Mouse (Mus musculus) G1E (cell line): Measurements from ENCODE around the gene Gpr15. TPM values are rescaled to one million over a fixed set of nuclear protein-coding genes. Genes with fewer than 3 reads are reported as not detected.

Source experiments
- ATAC-seq: 2 replicates; pipeline ENCODE4 v1.8.0; 2016; ENCODE audit warnings: mild to moderate bottlenecking; ENCODE audit not compliant: insufficient number of reproducible peaks, poor library complexity, low FRiP score, severe bottlenecking; ENCODE audit errors: extremely low read depth
- DNase-seq: peaks from one replicate; pipeline ENCODE4 v3.0.0; 2012; ENCODE audit warnings: low spot score
- H3K27me3 ChIP-seq: 2 replicates; pipeline ENCODE4 v1.6.1; 2012; ENCODE audit warnings: mild to moderate bottlenecking, low read length, inconsistent platforms; ENCODE audit not compliant: insufficient read depth
- H3K36me3 ChIP-seq: replicated peaks from 2 replicates; pipeline ENCODE3; 2012; ENCODE audit warnings: mild to moderate bottlenecking, inconsistent platforms
- H3K4me1 ChIP-seq: 2 replicates; pipeline ENCODE4 v1.6.1; 2012; ENCODE audit warnings: low read depth, low read length, inconsistent platforms, mixed read lengths; ENCODE audit not compliant: insufficient read depth
- H3K4me3 ChIP-seq: 2 replicates; pipeline ENCODE4 v1.5.1; 2012; ENCODE audit warnings: low read depth, mild to moderate bottlenecking, inconsistent platforms, low read length, moderate library complexity, mixed read lengths
- H3K9me3 ChIP-seq: replicated peaks from 2 replicates; pipeline ENCODE4 v1.6.1; 2012; ENCODE audit warnings: inconsistent platforms
- CTCF ChIP-seq: IDR thresholded peaks from 2 replicates; pipeline ENCODE4 v1.5.1; 2012; ENCODE audit warnings: low read depth, low read length, inconsistent platforms, mixed read lengths
- GATA1 ChIP-seq: IDR thresholded peaks from 2 replicates; pipeline ENCODE4 v1.6.1; 2012; ENCODE audit warnings: borderline replicate concordance, low read length, inconsistent platforms, mixed read lengths
- GATA2 ChIP-seq: IDR thresholded peaks from 2 replicates; pipeline ENCODE4 v1.6.1; 2012; ENCODE audit warnings: low read depth, low read length, inconsistent platforms, borderline replicate concordance
- POLR2AphosphoS5 ChIP-seq: IDR thresholded peaks from 2 replicates; pipeline ENCODE4 v1.6.1; 2012; ENCODE audit warnings: low read depth, low read length, inconsistent platforms; ENCODE audit not compliant: insufficient replicate concordance
- TAL1 ChIP-seq: conservative IDR thresholded peaks from 2 replicates; pipeline ENCODE4 v1.6.1; 2012; ENCODE audit warnings: low read depth, low read length, inconsistent platforms, mixed read lengths
- polyA plus RNA-seq: library from polyadenylated mRNA; stranded (reverse); fragments of >175 nt; gene quantifications from 2 replicates; pipeline ENCODE4 v1.2.3, GENCODE M21; 2012
- total RNA-seq, 2 experiments: library from RNA; stranded (forward) in 1 of 2; stranded (reverse) in 1 of 2; fragments of 200-1000 nt in 1 of 2; fragments of >200 nt in 1 of 2; fragmentation: Nextera tagmentation in 1 of 2; gene quantifications; 2 replicates each; pipeline ENCODE4 v1.2.3; 2014 to 2017

Gene Gpr15
- total and polyA plus RNA-seq, 3 experiments, result 0.11 TPM; not detected in 2

DNA sequence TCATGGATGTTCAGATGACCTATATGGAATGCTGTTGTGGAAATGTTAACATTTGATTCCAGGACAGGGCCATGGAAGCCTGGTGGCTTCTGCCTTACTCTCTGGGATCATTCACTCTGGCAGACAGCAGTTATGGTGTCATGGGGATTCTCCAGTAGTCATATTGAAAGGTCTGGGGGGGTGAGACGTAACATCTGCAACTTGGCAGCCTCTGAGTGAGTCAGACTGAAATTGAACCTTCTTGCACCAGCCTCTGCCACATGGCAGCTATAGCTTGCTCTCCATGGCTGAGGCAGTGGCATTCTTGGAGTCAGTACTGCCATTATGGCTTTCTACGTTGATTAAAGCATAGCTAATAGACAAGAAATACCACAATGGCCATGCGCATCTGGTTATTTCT, 22.1 kb downstream of the Gpr15 start:
- 0 out of 2 replicates have a peak, but pooled peaks cover 4% of the 10 kb centered on the region for H3K27me3 ChIP-seq
- no peaks in the 10 kb centered on the region for H3K36me3 ChIP-seq
- no peak for ATAC-seq
- H3K9me3 ChIP-seq, result no peaks in the 10 kb centered on the region
- no peak for DNase-seq
- H3K4me3 ChIP-seq, result no peak overlapping the region
- peaks cover 10% of the 10 kb centered on the region for H3K4me1 ChIP-seq
- TF ChIP-seq POLR2AphosphoS5 (no peak), TAL1 (no peak), GATA2 (no peak), CTCF (no peak), GATA1 (no peak)

DNA sequence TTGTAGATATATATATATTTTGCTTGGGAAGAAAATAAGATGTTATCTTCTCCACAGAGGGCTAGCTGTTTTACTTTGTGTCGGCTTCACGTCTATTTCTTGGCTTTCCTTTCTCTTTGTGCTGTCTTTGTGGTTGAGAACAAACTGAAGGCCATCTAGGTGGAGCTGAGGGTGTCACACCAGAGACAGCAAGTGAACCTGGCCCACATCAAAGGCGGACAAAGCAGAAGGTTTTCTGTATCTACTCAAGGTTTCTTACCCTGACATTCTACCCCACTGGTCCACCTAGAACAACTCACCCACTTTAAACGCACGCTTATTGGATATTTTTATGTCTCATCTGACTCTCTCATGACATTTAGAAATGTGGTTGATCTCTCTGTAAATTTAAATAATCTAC, 24.8 kb downstream of the Gpr15 start:
- TF ChIP-seq CTCF (no peak), POLR2AphosphoS5 (no peak), GATA1 (no peak), GATA2 (no peak), TAL1 (no peak)
- Histone ChIP-seq H3K4me3 (no peak overlapping the region), H3K36me3 (no peaks in the 10 kb centered on the region), H3K9me3 (no peaks in the 10 kb centered on the region), H3K4me1 (peaks cover 20% of the 10 kb centered on the region), H3K27me3 (no peaks in the 10 kb centered on the region)
- ATAC-seq, result no peak
- DNase-seq, result no peak

DNA sequence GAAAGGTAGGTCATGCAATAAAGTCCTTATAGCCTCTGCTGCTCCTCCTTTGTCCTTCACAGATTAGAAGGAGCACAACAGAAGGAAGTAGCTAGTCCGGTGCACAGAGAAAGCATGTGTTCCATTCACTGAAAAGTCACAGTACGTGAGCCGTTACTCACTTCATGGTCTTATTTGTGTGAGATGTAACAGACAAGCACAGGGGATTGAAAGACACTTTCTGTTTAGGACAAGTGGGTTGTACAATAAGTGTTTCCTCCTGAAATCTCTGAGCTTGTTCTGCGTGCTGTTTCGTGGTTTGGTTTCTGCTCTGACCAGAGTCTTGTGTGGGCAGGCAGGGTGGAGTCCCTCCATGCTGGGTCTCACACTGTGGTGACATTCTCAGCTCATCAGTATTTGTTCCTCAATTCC, 28.5 kb downstream of the Gpr15 start:
- ATAC-seq (no peak), DNase-seq (no peak)
- H3K27me3 ChIP-seq, result no peaks in the 10 kb centered on the region
- no peak for TF ChIP-seq TAL1
- no peak for TF ChIP-seq GATA1
- no peak for TF ChIP-seq CTCF
- TF ChIP-seq POLR2AphosphoS5, result no peak
- no peak for TF ChIP-seq GATA2
- peaks cover 11% of the 10 kb centered on the region for H3K36me3 ChIP-seq
- peaks cover 27% of the 10 kb centered on the region for H3K4me1 ChIP-seq
- H3K9me3 ChIP-seq, result no peaks in the 10 kb centered on the region
- no peak overlapping the region for H3K4me3 ChIP-seq

DNA sequence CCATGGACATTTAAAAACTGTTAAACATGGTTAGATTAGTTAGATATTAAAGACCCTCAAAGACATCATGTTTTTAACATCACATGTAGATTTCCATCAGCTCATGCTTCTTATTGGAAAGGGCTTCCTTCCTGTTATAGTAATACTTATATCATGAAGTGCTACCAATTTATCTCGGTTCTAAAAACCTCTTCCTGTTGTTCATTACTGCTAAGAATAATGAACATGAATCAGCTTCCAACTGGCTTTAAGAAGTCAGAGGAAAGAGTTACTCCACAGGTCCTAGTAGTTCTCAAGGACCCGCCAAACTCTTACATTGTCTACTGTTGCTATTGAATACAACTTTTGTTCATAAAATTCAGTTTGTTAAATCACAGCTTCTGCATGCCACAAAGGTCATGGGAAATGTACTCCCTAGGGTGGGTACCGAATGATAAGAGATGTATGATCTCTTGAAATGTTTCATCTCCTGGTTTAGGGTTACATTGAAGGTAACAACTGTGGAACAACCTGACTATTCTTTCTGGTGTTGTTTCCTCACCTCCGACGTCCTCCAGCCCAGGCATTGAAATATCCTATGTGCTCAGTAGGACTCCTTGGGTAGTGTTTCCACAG, 29.2 kb downstream of the Gpr15 start:
- no peak for ATAC-seq
- Histone ChIP-seq H3K36me3 (peaks cover 11% of the 10 kb centered on the region), H3K4me3 (no peak overlapping the region), H3K4me1 (peaks cover 27% of the 10 kb centered on the region), H3K27me3 (no peaks in the 10 kb centered on the region), H3K9me3 (no peaks in the 10 kb centered on the region)
- no peak for DNase-seq
- TF ChIP-seq POLR2AphosphoS5, result no peak
- TF ChIP-seq GATA2, result no peak
- TF ChIP-seq CTCF, result no peak
- TF ChIP-seq TAL1, result no peak
- TF ChIP-seq GATA1, result no peak

DNA sequence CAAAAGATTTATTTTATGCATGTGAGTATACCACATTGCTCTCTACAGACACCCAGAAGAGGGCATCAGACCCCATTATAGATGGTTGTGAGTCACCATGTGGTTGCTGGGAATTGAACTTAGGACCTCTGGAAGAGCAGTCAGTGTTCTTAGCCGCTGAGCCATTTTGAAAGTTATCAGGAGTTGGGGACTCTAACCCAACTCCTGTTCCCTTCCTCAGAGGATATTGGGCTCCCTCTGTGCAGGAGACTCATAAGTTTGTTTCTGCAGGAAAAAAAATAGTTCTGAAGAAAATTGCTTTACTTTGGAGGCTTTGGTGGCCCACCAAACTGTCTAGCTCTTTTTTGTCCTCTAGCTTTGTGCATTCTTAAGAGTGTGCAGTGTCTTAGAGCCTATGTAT, 30.3 kb downstream of the Gpr15 start:
- Histone ChIP-seq H3K4me1 (peaks cover 29% of the 10 kb centered on the region), H3K4me3 (no peak overlapping the region), H3K27me3 (no peaks in the 10 kb centered on the region), H3K9me3 (no peaks in the 10 kb centered on the region), H3K36me3 (peaks cover 11% of the 10 kb centered on the region)
- ATAC-seq (no peak), DNase-seq (no peak)
- TF ChIP-seq GATA2 (no peak), GATA1 (no peak), POLR2AphosphoS5 (no peak), TAL1 (no peak), CTCF (no peak)

DNA sequence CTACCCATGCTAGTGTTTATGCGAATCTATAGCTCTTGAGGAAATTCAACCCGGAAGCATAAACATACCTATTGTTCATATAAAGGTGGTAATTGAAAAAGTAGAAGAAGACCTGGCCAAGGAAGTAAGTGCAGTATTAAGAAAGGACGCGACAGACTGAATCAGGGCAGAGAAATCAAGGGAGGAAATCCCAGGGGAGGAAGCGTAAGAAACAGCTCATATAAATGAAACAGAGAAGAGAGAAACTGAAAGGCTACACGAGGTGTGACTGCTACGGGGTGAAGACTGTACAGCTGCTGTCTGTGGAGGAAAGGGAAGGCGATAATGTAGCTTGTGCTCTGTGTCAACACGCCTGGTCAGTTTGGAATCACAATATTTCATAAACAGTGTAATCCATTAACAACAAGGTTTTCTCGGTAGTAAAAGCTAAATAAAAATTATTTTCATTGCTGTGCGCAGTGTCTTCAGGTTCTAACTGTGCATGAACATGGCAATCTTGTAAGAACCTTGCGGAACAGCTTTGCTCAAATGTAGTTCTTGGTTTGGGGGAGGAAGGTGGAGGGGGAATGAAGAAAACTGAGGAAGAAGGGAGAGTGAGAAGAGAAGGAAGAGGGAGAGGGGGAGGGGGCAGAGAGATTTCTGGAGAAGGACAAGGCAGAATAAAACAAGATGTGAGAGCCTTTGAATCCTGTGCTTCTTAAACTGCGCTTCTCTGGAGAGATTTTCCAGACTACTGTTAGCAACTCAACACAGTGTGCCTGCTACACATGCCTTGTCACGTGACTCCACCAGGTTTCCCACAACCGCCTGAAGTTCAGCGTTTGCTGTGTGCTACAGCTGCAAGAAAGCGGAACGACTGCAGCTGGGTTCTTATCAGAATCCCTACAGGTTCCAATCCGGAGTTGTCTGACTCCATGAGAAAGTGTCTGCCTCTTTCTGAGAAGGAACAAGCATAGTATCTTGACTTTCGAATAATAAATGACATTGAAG, 33.0 kb downstream of the Gpr15 start:
- Histone ChIP-seq H3K4me1 (peaks cover 38% of the 10 kb centered on the region), H3K9me3 (no peaks in the 10 kb centered on the region), H3K4me3 (no peak overlapping the region), H3K27me3 (no peaks in the 10 kb centered on the region), H3K36me3 (peaks cover 34% of the 10 kb centered on the region)
- ATAC-seq (peak; percentile 71), DNase-seq (no peak)
- TF ChIP-seq TAL1 (no peak), GATA2 (no peak), POLR2AphosphoS5 (no peak), CTCF (no peak), GATA1 (no peak)
